Mouse (Mus musculus) left cerebral cortex, adult 2 months (tissue): Measurements from ENCODE around the gene 1700020L24Rik. TPM values are rescaled to one million over a fixed set of nuclear protein-coding genes. Genes with fewer than 3 reads are reported as not detected.

ENCODE experiments used
- DNase-seq, 2 experiments: peaks; one replicate each; pipeline ENCODE4 v3.0.0; 2021 to 2022; ENCODE audit warnings: low spot score in 2 of 2, mixed read lengths in 1 of 2; ENCODE audit errors: extremely low spot score in 1 of 2
- H3K27ac ChIP-seq: fragments of 200-600 bp; 2 replicates; pipeline ENCODE4 v1.8.1; 2022
- H3K4me3 ChIP-seq: fragments of 200-600 bp; 2 replicates; pipeline ENCODE4 v1.8.1; 2022
- CTCF ChIP-seq: fragments of 200-600 bp; IDR thresholded peaks from 2 replicates; pipeline ENCODE4 v1.8.1; 2022; ENCODE audit warnings: antibody characterized with exemption, mild to moderate bottlenecking, moderate library complexity
- intact Hi-C: fragments of 180-260 bp; cut with DNase I; formaldehyde crosslinking; loops from one replicate; pipeline ENCODE4 v1.15.1; 2025
- total RNA-seq, 2 experiments: library from RNA; stranded (reverse); gene quantifications; 2 replicates each; pipeline ENCODE4 v1.2.3; 2021

Gene 1700020L24Rik
- total RNA-seq, 2 experiments from 2014 or later = not detected

DNA sequence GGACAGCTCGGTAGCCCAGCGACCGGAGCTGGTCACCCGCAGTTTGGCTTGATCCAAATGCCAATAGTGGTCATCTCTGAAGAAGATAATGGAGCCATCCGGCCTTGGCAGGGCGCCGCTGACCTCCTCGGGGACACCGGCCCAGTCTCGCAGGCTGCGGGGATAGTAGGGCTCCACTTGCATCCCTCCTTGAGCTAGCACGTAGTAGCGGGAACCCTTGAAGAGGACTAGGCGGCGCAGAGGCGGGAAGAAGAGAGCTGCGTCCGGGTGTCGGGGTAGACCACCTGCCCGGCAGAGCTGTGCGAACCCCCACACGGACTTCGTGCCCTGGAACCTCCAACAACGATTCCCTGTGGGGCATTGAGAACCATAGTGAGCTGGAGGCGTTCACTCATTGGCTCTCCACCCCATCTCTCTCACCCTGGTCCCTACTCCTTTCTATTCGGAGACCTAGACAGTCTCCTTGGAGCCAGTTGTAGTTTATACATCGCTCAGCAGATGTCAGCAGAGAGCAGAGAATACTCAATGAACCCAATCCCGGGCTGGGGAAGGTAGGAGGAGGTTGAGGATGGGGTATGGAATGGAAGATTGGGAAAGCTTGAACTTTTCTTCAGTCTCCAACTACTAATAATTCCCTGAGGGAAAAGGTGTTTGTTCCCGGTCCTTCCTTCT is 5.3 kb downstream of the 1700020L24Rik start:
- DNase-seq = peak; percentile 74 to 77
- peak; percentile 84 for TF ChIP-seq CTCF
- Histone ChIP-seq H3K4me3 (peak overlapping the region; percentile 24; the same call in 1 of the 2 replicates), H3K27ac (no peak overlapping the region)
- intact Hi-C loops = loop anchor here (1.0 to 10.0 kb wide), 2 partner anchors 30 to 192 kb away; no protein-coding TSS in a partner anchor

DNA sequence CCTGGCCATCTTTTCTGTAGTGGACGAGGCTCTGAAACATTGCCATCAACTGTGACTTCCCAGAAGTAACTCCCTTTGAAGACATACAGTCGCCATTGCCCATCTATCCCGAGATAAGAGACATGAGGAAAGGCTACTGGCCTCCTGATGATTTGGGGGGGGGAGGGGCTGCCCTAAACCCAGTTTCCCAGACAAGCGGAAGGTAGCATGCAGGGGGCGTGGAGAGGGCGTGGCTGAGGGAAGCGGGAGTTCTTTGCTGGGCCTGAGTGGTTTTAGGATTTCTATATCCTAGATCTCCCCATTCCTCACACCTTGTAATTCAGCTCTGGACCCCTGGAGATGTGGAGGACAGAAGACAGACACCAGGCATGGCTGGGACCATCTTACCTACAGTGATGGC is 6.3 kb downstream of the 1700020L24Rik start:
- TF ChIP-seq CTCF = no peak
- intact Hi-C loops = loop anchor here (1.0 to 10.0 kb wide), 2 partner anchors 28 to 191 kb away; no protein-coding TSS in a partner anchor
- no peak for DNase-seq
- Histone ChIP-seq H3K27ac (no peak overlapping the region), H3K4me3 (no peak overlapping the region)

DNA sequence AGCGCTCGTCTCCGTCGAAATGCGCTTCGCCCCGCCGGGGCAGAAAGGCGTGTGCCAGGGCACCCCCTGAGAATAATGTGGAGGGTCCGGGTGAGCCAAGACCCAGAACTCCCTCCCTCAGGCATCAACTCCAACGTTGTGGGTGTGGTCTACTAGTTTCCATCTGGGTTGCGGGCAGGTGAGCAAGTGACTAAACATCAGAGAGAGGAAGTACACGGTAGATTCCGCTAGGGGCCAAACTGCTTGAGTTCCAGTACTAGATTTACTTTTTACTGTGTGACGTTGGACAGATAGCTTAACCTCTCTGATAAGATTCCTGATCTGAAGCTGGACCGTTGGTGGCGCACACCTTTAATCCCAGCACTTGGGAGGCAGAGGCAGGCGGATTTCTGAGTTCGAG is 7.5 kb downstream of the 1700020L24Rik start:
- no peak for DNase-seq
- Histone ChIP-seq H3K4me3 (0 out of 2 replicates have a peak overlapping the region, but pooled peaks have one; percentile 9), H3K27ac (no peak overlapping the region)
- intact Hi-C loops = loop anchor here (10.0 kb wide), 1 partner anchor 190 kb away; no protein-coding TSS in a partner anchor
- TF ChIP-seq CTCF = no peak; the same call in 1 of the 2 replicates

DNA sequence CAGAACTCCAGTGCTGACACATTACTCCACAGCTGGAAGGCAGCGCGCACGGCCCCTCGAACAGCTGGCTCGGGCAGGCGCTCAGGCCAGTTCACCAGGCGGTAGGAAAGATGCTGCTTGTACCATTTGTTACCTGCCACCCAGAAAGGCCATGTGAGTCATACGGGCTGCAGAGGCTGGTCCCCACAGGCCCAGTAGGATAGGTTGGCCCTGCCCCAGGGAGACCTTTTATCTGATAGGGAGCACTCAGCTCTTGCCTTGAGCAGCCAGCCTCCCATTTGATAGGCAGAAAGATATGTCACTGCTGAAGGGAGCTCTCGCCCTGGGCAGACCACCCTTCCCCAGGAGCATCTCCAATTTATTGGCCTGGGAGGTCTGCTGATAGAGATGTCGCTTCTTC is 10.1 kb downstream of the 1700020L24Rik start:
- intact Hi-C loops = loop anchor here (10.0 kb wide), 1 partner anchor 187 kb away; no protein-coding TSS in a partner anchor
- no peak for DNase-seq
- no peak for TF ChIP-seq CTCF

DNA sequence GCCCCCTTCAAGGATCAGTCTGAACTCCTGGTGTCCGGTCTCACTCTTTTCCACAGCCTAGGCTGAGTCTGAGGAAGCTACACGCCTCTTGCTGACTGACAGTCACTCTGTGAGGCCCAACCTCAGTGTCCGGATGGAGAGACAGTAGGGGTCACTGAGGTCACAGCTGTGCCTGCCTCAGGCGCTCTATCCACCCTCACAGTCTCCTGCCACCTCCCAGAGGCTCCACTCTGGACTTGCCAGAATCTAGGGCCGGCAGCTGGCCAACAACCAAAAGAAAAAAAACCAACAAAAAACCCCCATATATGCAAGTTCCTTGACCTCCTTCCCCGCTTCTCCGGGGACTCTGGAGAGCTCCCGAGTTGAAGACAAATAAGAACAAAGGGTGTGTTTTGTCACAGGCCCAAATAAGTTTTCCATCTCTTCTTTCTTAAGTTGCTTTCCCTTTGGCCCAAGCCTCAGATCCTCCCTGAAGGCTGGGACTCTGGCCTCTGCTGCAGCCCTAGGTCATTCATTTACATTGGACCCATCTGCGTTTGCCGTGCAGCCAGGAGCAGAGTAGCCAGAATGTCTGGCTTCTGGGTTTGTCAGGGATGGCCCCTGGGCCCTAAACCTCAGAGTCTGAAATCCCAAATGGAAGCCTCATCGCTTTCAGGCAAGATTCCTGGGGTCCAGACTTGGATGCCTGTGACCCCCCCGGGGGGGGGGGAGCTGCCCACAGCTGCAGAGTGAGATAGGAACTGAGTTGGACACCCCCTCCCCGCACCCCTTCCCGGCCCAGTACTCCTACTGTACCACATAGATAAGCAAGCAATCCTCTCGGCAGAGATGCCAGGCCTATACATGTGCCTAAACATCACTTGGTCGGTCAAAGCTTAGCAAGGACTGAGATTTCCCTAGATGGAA is 10.8 kb downstream of the 1700020L24Rik start:
- intact Hi-C loops = loop anchor here (10.0 kb wide), 1 partner anchor 187 kb away; no protein-coding TSS in a partner anchor
- DNase-seq = no peak
- TF ChIP-seq CTCF = no peak
- no peak overlapping the region for H3K4me3 ChIP-seq
- no peak overlapping the region for H3K27ac ChIP-seq

More for the DNA sequence above, 10.1 kb downstream of the 1700020L24Rik start:
- Histone ChIP-seq H3K4me3 (no peak overlapping the region), H3K27ac (no peak overlapping the region)

DNA sequence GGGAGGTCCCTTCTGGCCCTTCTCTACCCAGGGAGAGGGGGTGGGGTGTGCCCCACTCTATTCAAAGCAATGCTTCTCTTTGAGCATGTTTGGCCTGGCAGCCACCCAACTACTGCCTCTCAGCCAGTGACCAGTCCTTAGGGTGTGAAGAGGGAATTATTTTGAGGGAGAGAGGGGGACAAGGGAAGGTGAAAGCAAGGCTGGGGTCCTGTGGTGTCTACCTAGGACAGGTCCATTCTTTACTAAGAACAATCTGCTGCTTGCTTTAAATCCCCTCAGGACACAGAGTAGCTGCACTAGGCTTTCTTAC is 11.4 kb downstream of the 1700020L24Rik start:
- intact Hi-C loops = loop anchor here (10.0 kb wide), 1 partner anchor 186 kb away; no protein-coding TSS in a partner anchor
- DNase-seq = no peak
- Histone ChIP-seq H3K4me3 (no peak overlapping the region), H3K27ac (no peak overlapping the region)
- no peak for TF ChIP-seq CTCF

DNA sequence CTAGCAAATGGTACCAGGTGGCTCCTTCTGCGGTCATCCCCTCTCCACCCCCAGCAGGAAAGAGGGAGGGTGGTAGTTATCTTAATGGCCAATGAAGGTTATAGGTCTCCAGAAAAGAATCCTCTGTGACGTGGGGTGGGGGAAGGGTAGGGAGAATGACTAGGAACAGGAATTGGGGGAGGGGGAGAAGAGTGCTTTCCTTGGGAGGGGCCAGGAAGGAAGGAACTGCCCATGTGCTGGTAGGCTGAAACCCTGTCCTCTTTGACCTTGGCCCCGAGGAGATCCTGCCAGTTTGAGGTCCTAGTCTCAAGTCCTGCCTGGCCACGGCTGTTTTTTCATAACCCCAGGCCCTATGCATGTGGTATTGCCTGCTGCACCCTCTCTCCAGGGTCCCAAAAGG is 11.8 kb downstream of the 1700020L24Rik start:
- no peak for TF ChIP-seq CTCF
- H3K4me3 ChIP-seq = no peak overlapping the region
- H3K27ac ChIP-seq = no peak overlapping the region
- intact Hi-C loops = loop anchor here (10.0 kb wide), 1 partner anchor 186 kb away; no protein-coding TSS in a partner anchor
- DNase-seq = no peak

DNA sequence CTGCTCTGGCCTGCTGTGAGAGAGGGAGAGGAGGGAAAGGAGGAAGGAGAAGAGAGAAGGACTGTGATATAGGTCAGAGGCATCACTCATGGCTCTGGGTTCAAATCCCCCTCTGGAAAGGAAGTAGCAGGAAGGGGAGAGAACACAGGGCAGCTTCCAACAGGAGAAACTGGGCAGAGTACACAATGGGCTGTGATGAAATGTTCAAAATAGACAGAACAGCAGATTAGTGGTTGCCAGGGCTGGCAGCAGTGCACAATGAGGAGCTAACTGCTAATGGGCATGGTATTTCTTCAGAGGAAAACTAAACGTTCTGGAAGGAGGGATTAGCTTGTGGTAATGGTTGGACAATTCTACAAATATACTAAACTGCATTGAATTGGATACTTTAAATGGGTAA is 13.1 kb downstream of the 1700020L24Rik start:
- Histone ChIP-seq H3K4me3 (no peak overlapping the region), H3K27ac (no peak overlapping the region)
- no peak for DNase-seq
- TF ChIP-seq CTCF = no peak
- intact Hi-C loops = no loop called here

DNA sequence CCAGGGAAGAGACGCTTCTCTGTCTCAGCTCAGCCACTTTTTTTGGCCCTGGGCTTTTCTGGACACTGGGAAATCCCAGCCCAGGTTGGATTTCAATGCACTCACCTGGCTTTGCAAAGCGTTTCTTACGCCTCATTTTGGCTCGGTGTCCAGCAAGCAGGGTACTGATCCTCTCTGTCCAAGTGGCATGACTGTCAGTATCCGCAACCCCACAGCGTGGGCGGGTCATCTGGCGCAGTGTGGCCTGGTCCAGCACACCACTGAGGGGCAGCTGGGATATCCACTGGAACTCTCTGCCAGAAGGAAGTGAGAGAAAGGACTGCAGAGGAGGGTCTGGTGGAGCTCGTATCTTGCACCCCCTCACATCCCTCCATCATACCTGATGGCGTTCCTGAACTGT is 13.8 kb downstream of the 1700020L24Rik start:
- Histone ChIP-seq H3K4me3 (no peak overlapping the region), H3K27ac (no peak overlapping the region)
- DNase-seq = no peak
- intact Hi-C loops = no loop called here
- TF ChIP-seq CTCF = no peak

DNA sequence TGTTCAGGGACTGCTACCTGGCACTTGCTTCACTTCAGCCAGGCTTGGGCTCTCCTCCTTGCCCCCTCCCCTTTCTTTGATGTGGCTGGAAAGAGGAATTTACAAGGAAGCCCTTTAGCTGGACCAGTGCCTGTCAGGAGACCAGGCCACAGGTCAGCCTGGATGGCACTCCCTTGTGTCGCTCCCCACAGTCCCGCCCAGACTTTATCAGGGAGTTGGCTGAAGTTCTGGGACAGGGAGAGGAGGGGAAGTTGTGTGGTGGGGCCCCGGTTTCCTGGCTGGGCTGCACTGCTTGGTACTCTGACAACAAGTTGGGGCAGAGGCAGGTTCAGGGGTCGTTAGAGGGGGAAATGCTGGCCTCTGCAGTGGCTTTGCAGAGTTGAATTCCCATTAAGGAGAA is 17.1 kb downstream of the 1700020L24Rik start:
- no peak overlapping the region for H3K4me3 ChIP-seq
- H3K27ac ChIP-seq = no peak overlapping the region
- intact Hi-C loops = no loop called here
- DNase-seq = no peak
- TF ChIP-seq CTCF = no peak

DNA sequence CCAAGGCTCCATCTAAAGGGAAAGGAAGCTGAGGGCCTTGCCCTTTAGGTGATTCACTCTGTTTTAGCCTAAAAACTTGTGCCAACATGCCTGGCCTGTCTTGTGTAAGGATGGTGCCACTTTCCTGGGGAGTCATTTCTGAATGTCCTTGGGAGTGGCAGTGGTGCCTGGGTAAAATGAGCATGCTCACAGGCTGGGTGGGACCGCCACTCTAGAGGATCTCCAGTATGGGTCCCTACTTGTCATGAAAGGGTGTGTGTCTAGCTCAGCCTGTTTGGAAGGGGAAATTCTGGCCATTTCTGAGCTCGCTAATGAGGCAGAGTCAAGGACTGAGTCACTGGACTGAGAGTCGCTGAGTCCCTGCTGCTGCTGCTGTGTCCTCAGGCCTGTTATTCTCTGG is 18.1 kb downstream of the 1700020L24Rik start:
- no peak overlapping the region for H3K4me3 ChIP-seq
- intact Hi-C loops = no loop called here
- H3K27ac ChIP-seq = no peak overlapping the region
- no peak for DNase-seq
- TF ChIP-seq CTCF = no peak

DNA sequence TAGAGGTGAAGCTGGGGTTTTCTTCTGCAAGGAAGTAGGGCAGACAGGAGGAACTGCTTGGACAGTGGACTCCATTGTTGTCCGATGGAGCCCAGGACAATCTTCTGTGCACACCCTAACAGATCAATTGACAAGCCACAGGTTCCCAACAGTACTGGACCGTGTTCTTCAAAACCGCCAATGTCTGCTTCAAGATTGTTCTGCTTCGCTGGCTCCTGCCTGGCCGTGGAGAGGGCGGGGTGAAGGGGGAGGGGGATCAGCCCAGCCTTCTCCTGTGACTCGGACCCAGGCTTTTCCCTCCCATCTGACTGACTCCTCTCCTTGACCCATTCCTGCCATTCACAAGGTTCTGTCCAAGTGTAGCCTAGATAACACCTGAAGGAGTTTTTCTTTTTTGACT is 19.8 kb downstream of the 1700020L24Rik start:
- Histone ChIP-seq H3K27ac (no peak overlapping the region), H3K4me3 (no peak overlapping the region)
- intact Hi-C loops = no loop called here
- no peak for TF ChIP-seq CTCF
- no peak for DNase-seq
